Mouse (Mus musculus) gastrocnemius, adult 2 months (tissue): ENCODE measurements at regions not wholly inside any gene's neighbourhood (a gene's known extent, or its start where the extent isn't known, plus 50 kb on each side); places are given as distances from the start of the nearest gene placed in this dataset.
"Not testable (repeated sequence)": the region's sequence is repeated elsewhere in the genome, so short reads cannot be mapped to it uniquely, and the experiment has no call there.

Experiments
- DNase-seq: peaks from one replicate; pipeline ENCODE4 v3.0.0; 2022
- H3K27ac ChIP-seq: fragments of 200-600 bp; 2 replicates; pipeline ENCODE4 v1.8.1; 2022; ENCODE audit warnings: mild to moderate bottlenecking
- H3K4me3 ChIP-seq: fragments of 200-600 bp; 2 replicates; pipeline ENCODE4 v1.8.1; 2022; ENCODE audit warnings: mild to moderate bottlenecking, moderate library complexity
- CTCF ChIP-seq: fragments of 200-600 bp; IDR thresholded peaks from 2 replicates; pipeline ENCODE4 v1.8.1; 2022; ENCODE audit warnings: antibody characterized with exemption, mild to moderate bottlenecking, moderate library complexity
- intact Hi-C: fragments of 180-260 bp; cut with DNase I; formaldehyde crosslinking; loops from one replicate; pipeline ENCODE4 v1.15.1; 2025

DNA sequence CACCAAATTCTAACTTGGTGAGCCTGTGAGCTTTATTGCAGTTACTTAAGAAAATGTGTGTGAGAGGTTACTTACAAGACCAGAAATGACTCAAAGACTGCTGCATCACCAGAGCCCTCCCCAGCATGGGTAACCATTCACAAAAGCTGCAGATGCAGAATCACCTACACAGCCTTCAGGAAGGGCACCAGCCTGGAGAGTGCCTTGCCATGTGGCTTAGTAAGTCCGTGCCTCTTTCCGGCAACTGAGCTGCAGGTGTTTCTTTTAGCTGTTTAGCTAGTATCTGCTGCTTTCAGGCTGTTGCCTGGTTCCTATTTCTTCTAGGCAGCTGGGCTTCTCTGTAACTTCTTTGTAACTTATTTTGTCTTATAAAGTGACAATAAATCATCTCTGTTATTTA lies 213.2 kb upstream of the Stxbp6 start:
- no peak for DNase-seq
- Histone ChIP-seq H3K27ac (no peak overlapping the region), H3K4me3 (no peak overlapping the region)
- TF ChIP-seq CTCF: no peak
- intact Hi-C loops: no loop called here

- DNase-seq: no peak
- intact Hi-C loops: no loop called here
- TF ChIP-seq CTCF: no peak
- no peak overlapping the region for H3K4me3 ChIP-seq
- no peak overlapping the region for H3K27ac ChIP-seq
These were observed 181.8 kb upstream of the Stxbp6 start for GRCm38 (mm10) chr12:45256309-45256708.

DNA sequence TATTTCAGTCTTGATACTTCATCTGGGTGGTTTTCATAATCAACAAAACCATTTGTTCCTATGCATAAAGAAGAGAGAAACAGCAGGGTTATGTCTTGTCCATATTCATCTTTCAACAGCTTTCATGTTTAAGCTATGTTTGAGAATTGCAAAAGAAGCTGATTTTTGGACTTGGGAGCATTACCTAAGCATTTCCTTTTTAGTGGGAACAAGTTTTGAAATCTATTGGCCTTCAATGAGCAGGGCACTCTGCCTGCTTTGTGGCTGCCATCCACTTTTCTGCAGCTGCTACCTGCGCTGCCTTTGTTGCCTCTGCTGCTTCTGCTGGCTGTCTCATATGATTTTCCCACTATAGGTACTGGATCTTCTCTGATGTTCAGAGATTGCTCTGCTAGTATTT lies 136.6 kb upstream of the Stxbp6 start:
- no peak for DNase-seq
- intact Hi-C loops: no loop called here
- H3K27ac ChIP-seq: no peak overlapping the region
- no peak overlapping the region for H3K4me3 ChIP-seq
- TF ChIP-seq CTCF: no peak

DNA sequence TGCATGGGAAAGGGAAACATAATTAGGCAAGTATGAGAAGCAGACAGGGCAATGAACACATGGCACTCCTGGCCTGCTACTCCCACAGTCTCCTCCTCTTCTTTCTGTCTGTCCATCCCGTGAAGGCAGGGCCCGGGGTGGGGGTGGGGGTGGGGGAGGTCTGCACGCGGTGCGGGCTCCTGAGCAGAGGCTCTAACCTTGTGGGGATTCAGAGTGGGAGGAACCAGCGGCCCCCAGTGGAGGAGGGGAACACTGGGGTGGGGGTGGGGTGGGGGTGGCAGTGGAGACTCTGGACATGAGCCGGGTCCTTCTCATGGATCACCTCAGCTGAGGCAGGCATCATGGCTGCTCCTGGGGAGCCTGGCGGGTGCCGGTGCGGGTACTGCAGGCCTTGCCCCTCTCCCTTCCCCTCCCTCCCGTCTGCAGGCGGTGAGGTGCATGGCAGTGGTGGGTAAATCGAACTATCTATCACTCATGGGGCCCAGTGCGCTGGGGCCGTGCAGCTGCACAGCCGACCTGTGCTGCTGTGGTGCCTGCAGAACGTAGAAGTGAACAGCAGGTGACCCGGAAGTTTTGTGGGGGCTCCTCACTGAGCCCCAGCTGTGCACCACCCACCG lies 120.9 kb upstream of the Stxbp6 start:
- TF ChIP-seq CTCF: no peak
- H3K27ac ChIP-seq: no peak overlapping the region
- intact Hi-C loops: no loop called here
- H3K4me3 ChIP-seq: no peak overlapping the region
- no peak for DNase-seq

- DNase-seq: peak; percentile 15
- H3K27ac ChIP-seq: no peak overlapping the region
- intact Hi-C loops: loop anchor here (5.0 to 10.0 kb wide), 2 partner anchors 340 to 582 kb away; no protein-coding TSS in a partner anchor
- H3K4me3 ChIP-seq: no peak overlapping the region
- peak; percentile 87 for TF ChIP-seq CTCF
These were observed 112.6 kb upstream of the Stxbp6 start for GRCm38 (mm10) chr12:45187149-45187548.

DNA sequence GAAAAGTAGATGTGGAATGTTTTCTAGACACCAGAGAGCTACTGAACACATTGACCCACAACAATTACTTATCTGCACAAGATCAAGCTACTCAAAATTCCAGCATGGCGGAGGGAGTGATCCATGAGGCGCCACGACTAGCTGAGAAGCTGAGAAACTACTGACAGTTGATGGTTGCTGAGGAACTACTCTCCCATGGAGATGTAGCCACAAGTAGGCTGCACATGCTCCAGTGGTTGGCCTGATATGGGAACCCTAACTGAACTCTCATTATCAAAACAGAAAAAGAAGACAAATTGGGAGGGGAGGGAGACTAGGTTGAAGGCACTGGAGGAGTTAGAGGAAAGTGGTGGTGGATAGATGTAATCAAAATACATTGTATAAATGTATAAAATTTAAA lies 110.0 kb upstream of the Stxbp6 start:
- H3K4me3 ChIP-seq: no peak overlapping the region
- no peak for DNase-seq
- no peak for TF ChIP-seq CTCF
- intact Hi-C loops: loop anchor here (10.0 kb wide), 1 partner anchor 580 kb away; no protein-coding TSS in a partner anchor
- no peak overlapping the region for H3K27ac ChIP-seq

DNA sequence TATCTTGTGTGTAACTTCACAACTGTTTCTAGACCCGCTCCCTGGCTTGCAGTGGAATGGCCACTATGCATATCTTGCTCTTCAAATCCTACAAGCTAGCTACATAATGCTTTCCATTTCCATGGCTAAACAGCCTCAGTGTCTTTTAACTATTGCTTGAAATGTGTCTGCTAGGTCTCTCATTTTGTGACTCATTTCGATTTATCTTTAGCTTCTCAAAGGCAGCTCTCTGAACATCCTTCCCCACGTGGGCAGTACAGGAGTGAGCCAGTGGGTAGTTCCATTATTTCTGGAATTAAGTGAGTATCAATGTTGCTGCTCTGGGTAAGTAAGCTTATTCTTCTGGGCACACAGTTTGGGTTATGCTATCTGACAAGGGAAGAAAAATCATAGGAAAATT lies 102.9 kb upstream of the Stxbp6 start:
- TF ChIP-seq CTCF: no peak
- no peak overlapping the region for H3K4me3 ChIP-seq
- intact Hi-C loops: no loop called here
- DNase-seq: no peak
- H3K27ac ChIP-seq: no peak overlapping the region

- intact Hi-C loops, H3K4me3 ChIP-seq, DNase-seq, H3K27ac ChIP-seq: not testable (repeated sequence)
These were observed 100.8 kb upstream of the Stxbp6 start for GRCm38 (mm10) chr12:45175259-45175658.

GRCm38 (mm10) chr12:45171927-45172642 lies 97.6 kb upstream of the Stxbp6 start:
- peak; percentile 76 for DNase-seq
- Histone ChIP-seq H3K27ac (no peak overlapping the region), H3K4me3 (no peak overlapping the region)
- intact Hi-C loops: loop anchor here (5.0 kb wide), 1 partner anchor 500 kb away; no protein-coding TSS in a partner anchor
- peak; percentile 83 for TF ChIP-seq CTCF

DNA sequence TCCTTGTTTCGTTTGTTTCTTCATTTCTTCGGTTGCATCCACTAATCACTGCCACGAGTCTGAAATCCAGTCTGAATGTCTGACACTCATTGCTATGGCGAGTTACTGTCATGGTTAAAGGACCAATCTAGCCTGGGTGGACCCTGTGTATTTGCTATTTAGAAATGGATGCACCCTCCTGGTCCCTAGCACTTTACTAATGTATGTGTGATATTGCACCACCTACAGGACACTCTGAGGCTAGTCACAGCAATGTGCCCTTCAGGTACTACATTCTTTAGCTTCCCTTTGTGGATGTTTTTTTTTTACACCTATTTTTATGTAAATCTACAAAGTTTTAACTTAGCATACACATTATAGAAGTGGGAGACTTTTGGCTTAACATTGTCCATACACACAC lies 87.5 kb upstream of the Stxbp6 start:
- intact Hi-C loops: no loop called here
- TF ChIP-seq CTCF: peak; percentile 67
- Histone ChIP-seq H3K27ac (no peak overlapping the region), H3K4me3 (no peak overlapping the region)
- DNase-seq: no peak

DNA sequence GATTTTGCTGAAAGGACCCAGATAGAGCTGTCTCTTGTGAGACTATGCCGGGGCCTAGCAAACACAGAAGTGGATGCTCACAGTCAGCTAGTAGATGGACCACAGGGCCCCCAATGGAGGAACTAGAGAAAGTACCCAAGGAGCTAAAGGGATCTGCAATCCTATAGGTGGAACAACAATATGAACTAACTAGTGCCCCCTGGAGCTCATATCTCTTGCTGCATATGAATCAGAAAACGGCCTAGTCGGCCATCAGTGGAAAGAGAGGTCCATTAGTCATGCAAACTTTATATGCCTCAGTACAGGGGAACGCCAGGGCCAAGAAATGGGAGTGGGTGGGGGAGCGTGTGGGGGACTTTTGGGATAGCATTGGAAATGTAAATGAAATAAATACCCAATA lies 87.1 kb upstream of the Stxbp6 start:
- H3K27ac ChIP-seq, H3K4me3 ChIP-seq, DNase-seq: not testable (repeated sequence)
- intact Hi-C loops: loop anchor here (2.0 kb wide), 1 partner anchor 313 kb away; no protein-coding TSS in a partner anchor

- Histone ChIP-seq H3K27ac (no peak overlapping the region), H3K4me3 (no peak overlapping the region)
- TF ChIP-seq CTCF: peak; percentile 34; the same call in 1 of the 2 replicates
- intact Hi-C loops: loop anchor here (5.0 kb wide), 1 partner anchor 82 kb away; no protein-coding TSS in a partner anchor
- no peak for DNase-seq
These were observed 84.5 kb upstream of the Stxbp6 start for GRCm38 (mm10) chr12:45158986-45159385.

GRCm38 (mm10) chr12:45137438-45138018 lies 63.0 kb upstream of the Stxbp6 start:
- Histone ChIP-seq H3K27ac (no peak overlapping the region), H3K4me3 (no peak overlapping the region)
- intact Hi-C loops: no loop called here
- no peak for DNase-seq
- TF ChIP-seq CTCF: no peak
